Comparison of ENCODE assay signal across 11 mouse cellular contexts in the genomic region with DNA sequence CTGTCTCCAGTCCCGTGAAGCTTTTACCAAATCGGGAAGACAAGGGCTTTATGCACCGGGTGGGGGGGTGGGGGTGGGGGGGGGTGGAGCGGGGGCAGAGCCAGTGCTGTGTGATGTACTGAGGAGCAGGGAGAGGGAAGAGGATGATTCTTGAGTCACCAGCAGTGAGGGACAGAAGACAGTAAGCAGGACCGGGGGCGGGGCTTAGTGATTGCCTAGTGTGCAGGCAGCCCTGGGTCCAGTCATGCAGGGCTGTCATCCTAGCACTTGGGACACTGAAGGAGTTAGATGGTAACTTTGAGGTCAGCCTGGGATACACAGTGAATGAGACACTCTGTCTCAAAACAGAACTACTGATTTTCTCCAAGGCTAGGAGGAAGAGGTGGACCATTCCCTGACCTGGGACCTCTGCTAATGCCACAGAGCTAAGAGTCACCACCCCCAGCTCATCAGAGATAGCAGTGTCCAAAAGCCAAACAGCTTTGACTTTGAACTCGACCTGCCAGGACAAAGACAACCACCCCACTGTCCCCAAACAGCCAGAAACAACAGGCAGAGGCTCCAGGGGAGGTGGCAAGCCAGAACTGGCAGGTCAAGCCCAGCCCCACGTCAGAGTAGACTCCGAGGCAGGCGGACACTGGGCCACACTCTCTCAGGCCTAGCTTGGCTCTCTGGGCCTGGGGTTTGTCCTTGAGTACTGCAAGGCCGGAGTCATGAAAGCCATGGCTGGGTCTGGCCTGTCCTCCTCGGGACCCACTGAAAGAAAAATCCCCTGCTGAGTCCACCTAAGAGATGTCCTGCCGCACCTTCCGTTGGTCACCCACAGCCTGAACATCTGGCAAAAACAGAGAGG. TPM values are rescaled to one million over a fixed set of nuclear protein-coding genes. Genes with fewer than 3 reads are reported as not detected.
DNase-seq lines count a peak whose midpoint lies in the region; ATAC-seq and TF ChIP-seq lines count a peak whose summit lies in the region.
"Had no signal": no experiment of that assay in that cellular context is flagged by ENCODE, and none has a peak within 500 bp of the region (broad histone marks: within the 10 kb centered on the region; RNA-seq: fewer than 3 reads in every experiment).

No protein-coding gene starts in this region.

- no peak for TF ChIP-seq POLR2A in liver, adult 2 months (IDR thresholded peaks at IDR 0.05; ENCODE audit: extremely low read depth, insufficient read depth, low read length)

- H3K4me3 ChIP-seq in forebrain, embryonic 11.5 days (ENCODE audit: low read depth, low read length): no peak overlapping the region
- no peak overlapping the region for H3K4me3 ChIP-seq in forebrain, embryonic 16.5 days (replicated peaks; ENCODE audit: low read length)
- peak overlapping the region; percentile 1 for H3K4me3 ChIP-seq in liver, adult 2 months (ENCODE audit: insufficient read depth, low read depth, low read length)
- H3K4me3 ChIP-seq: embryonic facial prominence, embryonic 13.5 days; hindbrain, embryonic 13.5 days had no signal

- no peak overlapping the region for H3K27ac ChIP-seq in forebrain, embryonic 11.5 days (ENCODE audit: low read depth, low read length)
- H3K27ac ChIP-seq in forebrain, embryonic 16.5 days (ENCODE audit: low read length): no peak overlapping the region
- H3K27ac ChIP-seq in liver, adult 2 months (replicated peaks; ENCODE audit: insufficient read depth, low read depth, low read length): peak overlapping the region; percentile 85
- H3K27ac ChIP-seq: embryonic facial prominence, embryonic 13.5 days; hindbrain, embryonic 13.5 days; stomach, embryonic 15.5 days had no signal

- 58% methylated on average over 14 of the region's 14 CpGs for WGBS in forebrain, embryonic 11.5 days
- 54% methylated on average over 14 of the region's 14 CpGs for WGBS in forebrain, embryonic 16.5 days
- WGBS in liver, adult 2 months: 22% methylated on average over 14 of the region's 14 CpGs

- no peaks in the 10 kb centered on the region for H3K27me3 ChIP-seq in forebrain, embryonic 11.5 days (ENCODE audit: control insufficient read depth, insufficient read depth, low read length)
- no peaks in the 10 kb centered on the region for H3K27me3 ChIP-seq in forebrain, embryonic 16.5 days (replicated peaks; ENCODE audit: control insufficient read depth, insufficient read depth, low read length)
- H3K27me3 ChIP-seq in liver, adult 2 months (ENCODE audit: control insufficient read depth, insufficient read depth, low read length): no peaks in the 10 kb centered on the region
- H3K27me3 ChIP-seq: embryonic facial prominence, embryonic 13.5 days; hindbrain, embryonic 13.5 days; stomach, embryonic 15.5 days had no signal

- no peaks in the 10 kb centered on the region for H3K9me3 ChIP-seq in forebrain, embryonic 11.5 days (ENCODE audit: control insufficient read depth, low read length)
- H3K9me3 ChIP-seq in forebrain, embryonic 16.5 days (ENCODE audit: control insufficient read depth, low read length): no peaks in the 10 kb centered on the region
- H3K9me3 ChIP-seq: embryonic facial prominence, embryonic 13.5 days; hindbrain, embryonic 13.5 days; stomach, embryonic 15.5 days had no signal

- H3K4me2 ChIP-seq in forebrain, embryonic 11.5 days (ENCODE audit: low read depth, low read length, severe bottlenecking): no peak overlapping the region
- no peak overlapping the region for H3K4me2 ChIP-seq in forebrain, embryonic 16.5 days (ENCODE audit: low read length)
- H3K4me2 ChIP-seq: embryonic facial prominence, embryonic 13.5 days; hindbrain, embryonic 13.5 days had no signal

- H3K36me3 ChIP-seq in forebrain, embryonic 11.5 days (ENCODE audit: control insufficient read depth, insufficient read depth, low read length): no peaks in the 10 kb centered on the region
- H3K36me3 ChIP-seq in forebrain, embryonic 16.5 days (ENCODE audit: control insufficient read depth, insufficient read depth): no peaks in the 10 kb centered on the region
- H3K36me3 ChIP-seq in liver, adult 2 months (ENCODE audit: control insufficient read depth, insufficient read depth, low read length): peaks cover 9% of the 10 kb centered on the region; the same call in 1 of the 2 replicates

- no peak overlapping the region for H3K9ac ChIP-seq in forebrain, embryonic 11.5 days (ENCODE audit: low read length)
- H3K9ac ChIP-seq in forebrain, embryonic 16.5 days (replicated peaks; ENCODE audit: low read depth, low read length): no peak overlapping the region
- peak overlapping the region; percentile 43 for H3K9ac ChIP-seq in liver, adult 2 months (ENCODE audit: low read depth, low read length)
- H3K9ac ChIP-seq: embryonic facial prominence, embryonic 13.5 days; hindbrain, embryonic 13.5 days; stomach, embryonic 15.5 days had no signal

- no peaks in the 10 kb centered on the region for H3K4me1 ChIP-seq in forebrain, embryonic 11.5 days (replicated peaks; ENCODE audit: control insufficient read depth, insufficient read depth, low read length)
- H3K4me1 ChIP-seq in forebrain, embryonic 16.5 days (replicated peaks; ENCODE audit: control insufficient read depth, insufficient read depth, low read length): 0 out of 2 replicates have a peak, but pooled peaks cover 2% of the 10 kb centered on the region
- peaks cover 36% of the 10 kb centered on the region for H3K4me1 ChIP-seq in liver, adult 2 months (ENCODE audit: control insufficient read depth, insufficient read depth, low read length)

- peak; percentile 43; the same call in 1 of the 2 replicates for ATAC-seq in forebrain, embryonic 11.5 days (replicated peaks; ENCODE audit: low FRiP score)
- no peak for ATAC-seq in forebrain, embryonic 16.5 days

- peaks cover 19% of the 10 kb centered on the region; the same call in 1 of the 2 replicates for H3K79me2 ChIP-seq in liver, adult 2 months (ENCODE audit: control insufficient read depth, insufficient read depth, low read length)

- DNase-seq in forebrain, embryonic 11.5 days (ENCODE audit: low spot score): no peak
- peak; percentile 49 to 57 for DNase-seq in kidney, postnatal 4 days
- DNase-seq in kidney, adult 11 months: no peak
- peak; percentile 66 for DNase-seq in MN1 (ENCODE audit: low spot score)
- DNase-seq in liver, adult 2 months (ENCODE audit: extremely low read depth, low read depth, low spot score): peak; percentile 97
- DNase-seq in layer of hippocampus, adult 9-11 months: no peak
- no peak for DNase-seq in thymus, postnatal 25 days

- TF ChIP-seq CTCF in liver, adult 2 months (IDR thresholded peaks at IDR 0.05; ENCODE audit: low read depth, low read length): no peak

RNA-seq across cellular contexts. Expression of a gene that starts 35.4 kb away (rescaled TPM):
- polyA plus RNA-seq in forebrain, embryonic 11.5 days (2014; fragmentation: Nextera tagmentation; extraction: Ambion mirVana): 43.7 and 45.7 TPM in 2 replicates
- polyA plus RNA-seq in forebrain, embryonic 16.5 days (2015; fragmentation: Nextera tagmentation; extraction: Ambion mirVana): 33.4 and 38.3 TPM in 2 replicates
- 72.4 and 108 TPM in 2 replicates for total RNA-seq in liver, adult 2 months (2014; rRNA removed)
- polyA plus RNA-seq in liver, adult 2 months (2012; rRNA removed): 189 and 223 TPM in 2 replicates

Comparison
In these comparisons a context has a peak if more than half of its experiments do, and no peak if none do; other contexts are left out.
1. DNase-seq: peak in kidney, postnatal 4 days (2 of 2), MN1 (single experiment) and liver, adult 2 months (single experiment); none in forebrain, embryonic 11.5 days (single experiment), kidney, adult 11 months (single experiment), layer of hippocampus, adult 9-11 months (single experiment) and thymus, postnatal 25 days (single experiment).